Mouse (Mus musculus) cerebellum, adult 2 months (tissue): ENCODE data around the gene Fosl1.

Source experiments
- CTCF ChIP-seq: fragments of 200-500 bp; IDR thresholded peaks from 2 replicates; pipeline ENCODE4 v1.5.1; 2011; ENCODE audit warnings: low read depth, mild to moderate bottlenecking, control low read depth, low read length, moderate library complexity, borderline replicate concordance; ENCODE audit not compliant: insufficient read depth
- POLR2A ChIP-seq: fragments of 200-500 bp; IDR thresholded peaks from 2 replicates; pipeline ENCODE4 v1.6.1; 2011; ENCODE audit warnings: low read length, control low read depth, borderline replicate concordance; ENCODE audit not compliant: insufficient read depth

- TF ChIP-seq CTCF (no peak), POLR2A (no peak)
Observed at GRCm38 (mm10) chr19:5444954-5445353, 2.4 kb upstream of the Fosl1 start.
